Mouse (Mus musculus): ENCODE data around the gene Nos3. TPM values are rescaled to one million over a fixed set of nuclear protein-coding genes. Genes with fewer than 3 reads are reported as not detected.
"Not testable (repeated sequence)": the region's sequence is repeated elsewhere in the genome, so short reads cannot be mapped to it uniquely, and the experiment has no call there.

The Nos3 gene
- total and polyA plus RNA-seq, 2 experiments, result 1.1 to 2.9 TPM

DNA sequence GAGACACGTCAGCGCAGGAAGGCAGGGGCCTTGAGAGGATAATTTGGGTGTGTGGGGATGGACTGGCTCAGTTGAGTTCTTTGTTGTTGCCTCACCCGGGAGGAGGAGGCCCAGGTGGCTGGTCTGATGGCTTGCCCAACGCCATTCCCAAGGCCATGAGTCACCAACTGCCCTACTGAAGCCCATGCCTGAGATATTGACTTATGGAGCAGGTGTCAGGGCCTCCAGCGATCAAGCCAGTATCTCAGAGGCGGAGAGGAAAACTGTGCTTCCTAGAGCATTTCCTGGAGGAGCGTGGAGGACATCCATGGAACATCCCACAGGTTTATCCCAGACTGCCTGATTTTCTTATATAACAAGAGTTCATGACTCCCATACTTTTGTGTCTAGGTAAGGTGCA lies 28.1 kb downstream of the Nos3 start:
- no peak for DNase-seq (ENCODE audit: extremely low read depth, low read depth, low spot score)
- Histone ChIP-seq H3K9ac (ENCODE audit: low read depth, low read length) (no peak overlapping the region), H3K27me3 (ENCODE audit: control insufficient read depth, insufficient read depth, low read length) (no peaks in the 10 kb centered on the region), H3K4me3 (ENCODE audit: insufficient read depth, low read depth, low read length) (no peak overlapping the region), H3K36me3 (ENCODE audit: control insufficient read depth, insufficient read depth, low read length) (no peaks in the 10 kb centered on the region), H3K4me1 (ENCODE audit: control insufficient read depth, insufficient read depth, low read length) (peaks cover 2% of the 10 kb centered on the region; the same call in 1 of the 2 replicates), H3K27ac (replicated peaks; ENCODE audit: insufficient read depth, low read depth, low read length) (no peak overlapping the region), H3K79me2 (ENCODE audit: control insufficient read depth, insufficient read depth, low read length) (no peaks in the 10 kb centered on the region)
- no peak for TF ChIP-seq CTCF (IDR thresholded peaks at IDR 0.05; ENCODE audit: low read depth, low read length)
- TF ChIP-seq POLR2A (IDR thresholded peaks at IDR 0.05; ENCODE audit: extremely low read depth, insufficient read depth, low read length), result no peak
- 70% methylated on average over 7 of the region's 7 CpGs for WGBS

DNA sequence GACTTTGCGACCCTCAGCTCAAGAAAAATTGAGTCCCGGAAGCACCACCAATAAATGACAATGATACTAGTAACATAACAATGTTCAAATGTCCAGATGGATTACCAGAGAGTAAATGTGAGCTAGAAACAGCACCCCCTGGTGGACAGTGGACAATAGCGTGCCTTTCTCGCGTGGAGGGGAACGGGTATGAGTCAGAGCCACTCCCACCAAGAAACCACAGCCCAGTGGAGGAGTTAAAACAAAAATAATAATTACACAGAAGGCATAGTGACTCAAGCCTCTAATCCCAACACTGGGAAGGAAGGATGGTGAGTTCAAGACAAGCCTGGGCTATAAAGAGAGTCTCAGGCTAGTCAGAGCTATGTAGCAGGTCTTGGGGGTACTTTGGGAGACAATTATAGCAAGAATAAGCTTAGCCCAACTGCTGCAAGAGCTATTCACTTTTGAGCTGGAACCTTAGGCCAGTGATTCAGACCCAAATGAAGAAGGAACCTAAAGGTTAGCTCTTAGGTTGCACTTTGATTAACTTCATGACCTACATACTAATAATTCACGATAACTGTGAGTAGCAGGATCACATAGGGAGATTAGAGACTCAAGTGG lies 28.9 kb downstream of the Nos3 start, which contains the start of gene Abcb8:
Gene Abcb8, plus strand, starts transcription at position 272 of the 606 bp plus-strand sequence.
- peak; percentile 55 for DNase-seq (ENCODE audit: extremely low read depth, low read depth, low spot score)
- Histone ChIP-seq H3K27me3 (ENCODE audit: control insufficient read depth, insufficient read depth, low read length) (no peaks in the 10 kb centered on the region), H3K4me3 (ENCODE audit: insufficient read depth, low read depth, low read length) (peak within 1 kb of the TSS; percentile 64), H3K36me3 (ENCODE audit: control insufficient read depth, insufficient read depth, low read length) (no peaks in the 10 kb centered on the region), H3K9ac (ENCODE audit: low read depth, low read length) (peak within 1 kb of the TSS; percentile 78), H3K79me2 (ENCODE audit: control insufficient read depth, insufficient read depth, low read length) (peaks cover 2% of the 10 kb centered on the region; the same call in 1 of the 2 replicates), H3K4me1 (ENCODE audit: control insufficient read depth, insufficient read depth, low read length) (peaks cover 2% of the 10 kb centered on the region; the same call in 1 of the 2 replicates), H3K27ac (replicated peaks; ENCODE audit: insufficient read depth, low read depth, low read length) (peak within 1 kb of the TSS; percentile 94)
- 22% methylated on average over 7 of the region's 7 CpGs for WGBS
- TF ChIP-seq POLR2A (IDR thresholded peaks at IDR 0.05; ENCODE audit: extremely low read depth, insufficient read depth, low read length) (no peak), CTCF (IDR thresholded peaks at IDR 0.05; ENCODE audit: low read depth, low read length) (peak; percentile 87)

DNA sequence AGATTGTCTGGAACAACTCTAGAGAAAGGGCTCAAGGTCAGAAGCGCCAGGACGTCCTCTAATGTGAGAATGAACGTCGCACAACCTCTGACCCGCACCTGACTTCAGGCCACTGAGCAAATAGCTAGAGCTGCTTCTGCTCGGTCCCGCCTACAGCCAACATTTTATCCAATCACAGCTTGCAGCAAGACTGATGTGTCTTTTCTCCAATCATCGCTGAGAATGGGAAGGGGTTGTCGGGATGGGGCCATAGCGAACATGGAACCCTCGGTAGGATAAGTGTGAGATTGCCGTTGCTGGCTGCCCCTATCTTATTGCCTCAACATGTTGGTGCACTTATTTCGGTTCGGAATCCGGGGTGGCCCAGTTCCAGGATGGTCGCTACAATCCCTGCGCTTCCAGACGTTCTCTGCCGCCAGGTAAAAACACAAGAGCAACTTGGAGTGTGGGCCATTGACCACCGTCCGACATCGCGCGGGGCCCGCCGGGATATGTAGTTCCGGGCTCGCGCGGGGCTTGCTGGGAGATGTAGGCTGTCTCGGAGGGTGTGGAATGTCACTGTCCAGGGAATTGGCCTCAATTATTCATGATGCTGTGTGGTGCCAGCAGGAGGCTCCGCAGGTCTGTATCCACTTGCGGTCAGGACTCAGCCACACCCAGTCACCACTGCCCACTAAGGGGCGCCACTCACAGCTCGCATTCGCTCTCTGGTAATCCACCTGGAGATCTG lies 29.7 kb downstream of the Nos3 start:
- TF ChIP-seq POLR2A (IDR thresholded peaks at IDR 0.05; ENCODE audit: extremely low read depth, insufficient read depth, low read length) (0 out of 2 replicates have a peak, but pooled peaks have one; percentile 5), CTCF (IDR thresholded peaks at IDR 0.05; ENCODE audit: low read depth, low read length) (peak; percentile 87)
- H3K36me3 ChIP-seq (ENCODE audit: control insufficient read depth, insufficient read depth, low read length), result no peaks in the 10 kb centered on the region
- peaks cover 2% of the 10 kb centered on the region; the same call in 1 of the 2 replicates for H3K79me2 ChIP-seq (ENCODE audit: control insufficient read depth, insufficient read depth, low read length)
- H3K9ac ChIP-seq (ENCODE audit: low read depth, low read length), result peak overlapping the region; percentile 78
- peak overlapping the region; percentile 64 for H3K4me3 ChIP-seq (ENCODE audit: insufficient read depth, low read depth, low read length)
- peak; percentile 99 for DNase-seq (ENCODE audit: extremely low read depth, low read depth, low spot score)
- peak overlapping the region; percentile 94 for H3K27ac ChIP-seq (replicated peaks; ENCODE audit: insufficient read depth, low read depth, low read length)
- peaks cover 2% of the 10 kb centered on the region; the same call in 1 of the 2 replicates for H3K4me1 ChIP-seq (ENCODE audit: control insufficient read depth, insufficient read depth, low read length)
- under 1% methylated on average over 36 of the region's 36 CpGs for WGBS
- H3K27me3 ChIP-seq (ENCODE audit: control insufficient read depth, insufficient read depth, low read length), result no peaks in the 10 kb centered on the region

GRCm38 (mm10) chr5:24396254-24396653 lies 31.6 kb downstream of the Nos3 start:
- not testable (repeated sequence) for DNase-seq (ENCODE audit: extremely low read depth, low read depth, low spot score); H3K79me2 ChIP-seq (ENCODE audit: control insufficient read depth, insufficient read depth, low read length); H3K9ac ChIP-seq (ENCODE audit: low read depth, low read length); H3K36me3 ChIP-seq (ENCODE audit: control insufficient read depth, insufficient read depth, low read length); H3K27ac ChIP-seq (replicated peaks; ENCODE audit: insufficient read depth, low read depth, low read length); H3K4me3 ChIP-seq (ENCODE audit: insufficient read depth, low read depth, low read length); H3K27me3 ChIP-seq (ENCODE audit: control insufficient read depth, insufficient read depth, low read length); H3K4me1 ChIP-seq (ENCODE audit: control insufficient read depth, insufficient read depth, low read length)
- 67% methylated on average over 6 of the region's 6 CpGs for whole genome bisulfite sequencing

DNA sequence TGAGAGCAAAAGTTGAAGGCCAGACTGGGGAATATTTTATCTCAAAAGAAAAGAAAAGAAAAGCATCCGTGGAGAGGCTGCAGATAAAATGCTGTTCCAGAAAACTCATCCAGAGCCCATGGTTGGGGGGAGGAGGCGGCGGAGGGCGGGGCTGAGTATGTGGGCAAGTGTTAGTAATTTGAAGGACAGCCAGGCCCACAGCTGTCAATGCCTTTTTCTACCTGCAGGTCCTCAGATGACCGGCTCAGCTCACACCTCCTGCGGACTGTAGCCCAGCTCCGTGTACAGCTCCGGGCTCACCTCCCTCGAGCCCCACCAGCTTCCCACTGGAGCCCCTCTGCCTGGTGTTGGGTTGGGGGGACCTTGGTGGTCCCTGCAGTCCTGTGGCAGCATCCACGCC lies 35.1 kb downstream of the Nos3 start:
- DNase-seq (ENCODE audit: extremely low read depth, low read depth, low spot score), result no peak
- whole genome bisulfite sequencing, result 91% methylated on average over 10 of the region's 10 CpGs
- no peak overlapping the region for H3K9ac ChIP-seq (ENCODE audit: low read depth, low read length)
- no peak for TF ChIP-seq CTCF (IDR thresholded peaks at IDR 0.05; ENCODE audit: low read depth, low read length)
- TF ChIP-seq POLR2A (IDR thresholded peaks at IDR 0.05; ENCODE audit: extremely low read depth, insufficient read depth, low read length), result no peak
- H3K27me3 ChIP-seq (ENCODE audit: control insufficient read depth, insufficient read depth, low read length), result no peaks in the 10 kb centered on the region
- no peak overlapping the region for H3K27ac ChIP-seq (replicated peaks; ENCODE audit: insufficient read depth, low read depth, low read length)
- no peak overlapping the region for H3K4me3 ChIP-seq (ENCODE audit: insufficient read depth, low read depth, low read length)
- no peaks in the 10 kb centered on the region for H3K4me1 ChIP-seq (ENCODE audit: control insufficient read depth, insufficient read depth, low read length)
- peaks cover 2% of the 10 kb centered on the region; the same call in 1 of the 2 replicates for H3K36me3 ChIP-seq (ENCODE audit: control insufficient read depth, insufficient read depth, low read length)
- peaks cover 2% of the 10 kb centered on the region; the same call in 1 of the 2 replicates for H3K79me2 ChIP-seq (ENCODE audit: control insufficient read depth, insufficient read depth, low read length)

DNA sequence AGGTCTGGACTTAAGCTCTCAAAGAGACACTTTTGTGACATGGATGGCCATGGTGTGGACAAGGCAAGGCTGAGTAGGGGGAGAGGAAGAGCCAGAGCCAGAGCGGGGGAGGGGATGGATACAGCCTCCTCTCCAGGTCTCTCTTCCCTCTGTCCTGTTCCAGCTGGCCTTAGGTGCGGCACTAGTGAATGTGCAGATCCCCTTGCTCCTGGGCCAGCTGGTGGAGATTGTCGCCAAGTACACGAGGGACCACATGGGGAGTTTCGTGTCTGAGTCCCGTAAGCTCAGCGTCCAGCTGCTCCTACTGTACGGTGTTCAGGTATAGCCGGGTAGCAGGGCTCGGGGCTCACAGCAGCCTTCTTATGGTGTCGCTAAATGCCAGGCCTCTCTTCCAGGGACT lies 35.8 kb downstream of the Nos3 start:
- TF ChIP-seq POLR2A (IDR thresholded peaks at IDR 0.05; ENCODE audit: extremely low read depth, insufficient read depth, low read length), result no peak
- no peak for TF ChIP-seq CTCF (IDR thresholded peaks at IDR 0.05; ENCODE audit: low read depth, low read length)
- peaks cover 2% of the 10 kb centered on the region; the same call in 1 of the 2 replicates for H3K79me2 ChIP-seq (ENCODE audit: control insufficient read depth, insufficient read depth, low read length)
- H3K4me3 ChIP-seq (ENCODE audit: insufficient read depth, low read depth, low read length), result no peak overlapping the region
- DNase-seq (ENCODE audit: extremely low read depth, low read depth, low spot score), result no peak
- 95% methylated on average over 11 of the region's 11 CpGs for WGBS
- H3K27ac ChIP-seq (replicated peaks; ENCODE audit: insufficient read depth, low read depth, low read length), result no peak overlapping the region
- H3K27me3 ChIP-seq (ENCODE audit: control insufficient read depth, insufficient read depth, low read length), result no peaks in the 10 kb centered on the region
- H3K36me3 ChIP-seq (ENCODE audit: control insufficient read depth, insufficient read depth, low read length), result peaks cover 2% of the 10 kb centered on the region; the same call in 1 of the 2 replicates
- H3K9ac ChIP-seq (ENCODE audit: low read depth, low read length), result no peak overlapping the region
- H3K4me1 ChIP-seq (ENCODE audit: control insufficient read depth, insufficient read depth, low read length), result no peaks in the 10 kb centered on the region
